In genomic region chr4:144891121-144891711, GRCm38 (mm10) we compare ENCODE assay signal across 8 mouse cellular contexts. TPM values are rescaled to one million over a fixed set of nuclear protein-coding genes. Genes with fewer than 3 reads are reported as not detected.
A peak's percentile ranks its signal among the peaks of the same experiment; 100 is the strongest.
DNase-seq lines count a peak whose midpoint lies in the region; ATAC-seq and TF ChIP-seq lines count a peak whose summit lies in the region.

No protein-coding gene starts in this region.

- H3K4me2 ChIP-seq in heart, embryonic 12.5 days: peak overlapping the region; percentile 94; the same call in 1 of the 2 replicates

- no peak overlapping the region for H3K9ac ChIP-seq in heart, embryonic 12.5 days

- TF ChIP-seq CTCF in spleen, adult 2 months (IDR thresholded peaks at IDR 0.05; ENCODE audit: extremely low read depth, insufficient read depth, insufficient read length, insufficient replicate concordance): no peak

- DNase-seq in spleen, adult 2 months (ENCODE audit: low read depth in 1 of 2, low spot score in 2 of 2): no peak
- DNase-seq in spleen, postnatal 14 days (ENCODE audit: low spot score in 2 of 2): no peak
- DNase-seq in brain, adult 2 months (ENCODE audit: low read depth, low spot score): peak; percentile 67
- peak; percentile 59 for DNase-seq in kidney, postnatal 14 days
- peak; percentile 26 to 45 for DNase-seq in thymus, postnatal 36 days

- H3K4me3 ChIP-seq in spleen, adult 2 months (ENCODE audit: extremely low read depth, insufficient read depth, insufficient read length): no peak overlapping the region
- H3K4me3 ChIP-seq in heart, embryonic 12.5 days: no peak overlapping the region

- peaks cover 3% of the 10 kb centered on the region; the same call in 1 of the 2 replicates for H3K4me1 ChIP-seq in spleen, adult 2 months (ENCODE audit: control insufficient read depth, insufficient read depth, insufficient read length)
- H3K4me1 ChIP-seq in heart, embryonic 12.5 days (replicated peaks): peaks cover 44% of the 10 kb centered on the region

- no peak for TF ChIP-seq POLR2A in spleen, adult 2 months (IDR thresholded peaks at IDR 0.05; ENCODE audit: low read depth, low read length)

- no peaks in the 10 kb centered on the region for H3K36me3 ChIP-seq in spleen, adult 2 months (ENCODE audit: control insufficient read depth, insufficient read depth, low read length)
- H3K36me3 ChIP-seq in heart, embryonic 12.5 days: no peaks in the 10 kb centered on the region

- no peaks in the 10 kb centered on the region for H3K9me3 ChIP-seq in heart, embryonic 12.5 days (replicated peaks)

- WGBS in spleen, adult 2 months: 63% methylated on average over 10 of the region's 10 CpGs
- 43% methylated on average over 10 of the region's 10 CpGs for WGBS in heart, embryonic 12.5 days

- ATAC-seq in heart, embryonic 12.5 days (ENCODE audit: insufficient number of reproducible peaks, low FRiP score): no peak
- ATAC-seq in megakaryocyte-erythroid progenitor cell, adult 5-6 weeks (replicated peaks; ENCODE audit: low FRiP score, low TSS enrichment, poor library complexity, severe bottlenecking): 0 out of 2 replicates have a peak, but pooled peaks have one; percentile 3
- no peak for ATAC-seq in activated CD4-positive, CD25-positive, alpha-beta regulatory T cell, adult 4 months

- H3K27me3 ChIP-seq in spleen, adult 2 months (ENCODE audit: control insufficient read depth, insufficient read depth, low read length): no peaks in the 10 kb centered on the region
- H3K27me3 ChIP-seq in heart, embryonic 12.5 days (replicated peaks): peaks cover 13% of the 10 kb centered on the region; the same call in 1 of the 2 replicates

- peak overlapping the region; percentile 12; the same call in 1 of the 2 replicates for H3K27ac ChIP-seq in spleen, adult 2 months (ENCODE audit: insufficient read depth, low read length)
- no peak overlapping the region for H3K27ac ChIP-seq in heart, embryonic 12.5 days (ENCODE audit: poor library complexity, severe bottlenecking)

RNA-seq across cellular contexts. Expression of gene Dhrs3, which starts 1.4 kb away (rescaled TPM):
- 33.9 and 41.3 TPM in 2 replicates for polyA plus RNA-seq in spleen, adult 2 months (2012; rRNA removed)
- 28.4 and 30.0 TPM in 2 replicates for polyA plus RNA-seq in heart, embryonic 12.5 days (2016; fragmentation: Nextera tagmentation; extraction: Ambion mirVana)
- 1.9 and 11.1 TPM in 2 replicates for total RNA-seq in megakaryocyte-erythroid progenitor cell, adult 5-6 weeks (2014; fragmentation: Nextera tagmentation)
- total RNA-seq in megakaryocyte-erythroid progenitor cell, adult 5-6 weeks (2017): 3.0 and 6.7 TPM in 2 replicates
- polyA plus RNA-seq in activated CD4-positive, CD25-positive, alpha-beta regulatory T cell, adult 4 months (2017; shearing (Covaris generic)): 10 to 100 TPM; 46.8 to 47.3 TPM

Comparison
In these comparisons a context has a peak if more than half of its experiments do, and no peak if none do; other contexts are left out.
1. DNase-seq: peak in brain, adult 2 months (single experiment), kidney, postnatal 14 days (single experiment) and thymus, postnatal 36 days (2 of 2); none in spleen, adult 2 months (0 of 2) and spleen, postnatal 14 days (0 of 2).